Mouse (Mus musculus) embryonic fibroblast, embryonic 13.5 days (primary cell): Measurements from ENCODE around the gene Wsb1.

Experiments
- CTCF ChIP-seq: IDR thresholded peaks from 2 replicates; pipeline ENCODE4 v1.5.1; 2011; ENCODE audit warnings: mild to moderate bottlenecking, control low read depth, low read length, moderate library complexity, borderline replicate concordance; ENCODE audit not compliant: insufficient read depth
- POLR2A ChIP-seq: IDR thresholded peaks from 2 replicates; pipeline ENCODE4 v1.6.1; 2011; ENCODE audit warnings: low read depth, mild to moderate bottlenecking, control low read depth, low read length, moderate library complexity

GRCm38 (mm10) chr11:79196876-79197845 is 57.3 kb downstream of the Wsb1 start:
- TF ChIP-seq POLR2A (0 out of 2 replicates have a peak, but pooled peaks have one; percentile 38), CTCF (no peak)
